In genomic region chr6:15285213-15285612, GRCm38 (mm10) we compare ENCODE assay signal across 16 mouse cellular contexts.
DNase-seq lines count a peak whose midpoint lies in the region; ATAC-seq lines count a peak whose summit lies in the region.
"Had no signal": no experiment of that assay in that cellular context is flagged by ENCODE, and none has a peak within 500 bp of the region (broad histone marks: within the 10 kb centered on the region; RNA-seq: fewer than 3 reads in every experiment).

No protein-coding gene starts in this region.

- H3K27ac ChIP-seq in forebrain, embryonic 16.5 days (ENCODE audit: low read length), result no peak overlapping the region
- H3K27ac ChIP-seq in neural tube, embryonic 12.5 days, result no peak overlapping the region
- H3K27ac ChIP-seq: liver, embryonic 12.5 days had no signal

- 20% methylated on average over 3 of the region's 3 CpGs for WGBS in forebrain, embryonic 16.5 days
- WGBS in neural tube, embryonic 12.5 days, result 39% methylated on average over 3 of the region's 3 CpGs

- DNase-seq in gastrocnemius, postnatal 14 days, result peak; percentile 3
- DNase-seq in gastrocnemius, adult 18-20 months (ENCODE audit: low spot score), result no peak
- DNase-seq in lung, postnatal 36 days, result peak; percentile 3
- DNase-seq in lung, adult 18-20 months, result no peak
- no peak for DNase-seq in thymus, postnatal 0 days (ENCODE audit: low spot score)
- no peak for DNase-seq in T-cell, adult 2 months (ENCODE audit: low spot score)
- DNase-seq: B cell, adult 2 months; cerebellum, adult 9-11 months; kidney, postnatal 14 days; lung, postnatal 4 days; thymus, postnatal 4 days had no signal

- ATAC-seq in forebrain, embryonic 16.5 days, result peak; percentile 88
- ATAC-seq in neural tube, embryonic 12.5 days (ENCODE audit: low FRiP score, low read depth), result 0 out of 2 replicates have a peak, but pooled peaks have one; percentile 41
- ATAC-seq: liver, embryonic 12.5 days had no signal

- H3K9ac ChIP-seq in forebrain, embryonic 16.5 days (replicated peaks; ENCODE audit: low read depth, low read length), result no peak overlapping the region
- H3K9ac ChIP-seq in neural tube, embryonic 12.5 days, result no peak overlapping the region
- H3K9ac ChIP-seq: liver, embryonic 12.5 days had no signal

- intact Hi-C loops in gastrocnemius, postnatal 14 days (cut with DNase I; ENCODE audit: low total_unique reads), result no loop called here

- H3K9me3 ChIP-seq in forebrain, embryonic 16.5 days (ENCODE audit: control insufficient read depth, low read length), result no peaks in the 10 kb centered on the region
- H3K9me3 ChIP-seq in neural tube, embryonic 12.5 days, result no peaks in the 10 kb centered on the region
- H3K9me3 ChIP-seq: G1E; liver, embryonic 12.5 days had no signal

- H3K4me1 ChIP-seq in forebrain, embryonic 16.5 days (replicated peaks; ENCODE audit: control insufficient read depth, insufficient read depth, low read length), result peaks cover 4% of the 10 kb centered on the region
- H3K4me1 ChIP-seq in neural tube, embryonic 12.5 days, result 0 out of 2 replicates have a peak, but pooled peaks cover 2% of the 10 kb centered on the region
- H3K4me1 ChIP-seq: liver, embryonic 12.5 days had no signal

- H3K36me3 ChIP-seq in forebrain, embryonic 16.5 days (ENCODE audit: control insufficient read depth, insufficient read depth), result no peaks in the 10 kb centered on the region
- H3K36me3 ChIP-seq in neural tube, embryonic 12.5 days, result no peaks in the 10 kb centered on the region
- H3K36me3 ChIP-seq: G1E; liver, embryonic 12.5 days had no signal

- H3K4me2 ChIP-seq in forebrain, embryonic 16.5 days (ENCODE audit: low read length), result no peak overlapping the region
- no peak overlapping the region for H3K4me2 ChIP-seq in neural tube, embryonic 12.5 days (replicated peaks)
- H3K4me2 ChIP-seq: liver, embryonic 12.5 days had no signal

- H3K27me3 ChIP-seq in forebrain, embryonic 16.5 days (replicated peaks; ENCODE audit: control insufficient read depth, insufficient read depth, low read length), result no peaks in the 10 kb centered on the region
- H3K27me3 ChIP-seq in neural tube, embryonic 12.5 days (replicated peaks), result no peaks in the 10 kb centered on the region
- H3K27me3 ChIP-seq: liver, embryonic 12.5 days had no signal

- H3K4me3 ChIP-seq in forebrain, embryonic 16.5 days (replicated peaks; ENCODE audit: low read length), result no peak overlapping the region
- H3K4me3 ChIP-seq in neural tube, embryonic 12.5 days, result no peak overlapping the region
- H3K4me3 ChIP-seq: erythroblast, embryonic 14.5 days; liver, embryonic 12.5 days had no signal

Comparison
In these comparisons a context has a peak if more than half of its experiments do, and no peak if none do; other contexts are left out.
1. DNase-seq: peak in gastrocnemius, postnatal 14 days (single experiment) and lung, postnatal 36 days (single experiment); none in gastrocnemius, adult 18-20 months (single experiment), lung, adult 18-20 months (0 of 2), thymus, postnatal 0 days (single experiment) and T-cell, adult 2 months (single experiment).